Mouse (Mus musculus) lung, embryonic 16.5 days (tissue): ENCODE data around the gene Elmo2. TPM values are rescaled to one million over a fixed set of nuclear protein-coding genes. Genes with fewer than 3 reads are reported as not detected.

Experiments
- polyA plus RNA-seq: library from polyadenylated mRNA; unstranded; fragments of >200 nt; fragmentation: Nextera tagmentation; extraction: Ambion mirVana; gene quantifications from 2 replicates; pipeline ENCODE4 v1.2.1, GENCODE M21; 2015

Gene Elmo2
- polyA plus RNA-seq, 1 experiment from 2014 or later, result 82.8 TPM

Other genes starting within 250 kb of the Elmo2 start
- not detected in 2 replicates for gene 1700025C18Rik, start 235.7 kb downstream of the Elmo2 start, polyA plus RNA-seq
- gene Cdh22, start 91.6 kb downstream of the Elmo2 start, polyA plus RNA-seq, result 0.67 and 0.88 TPM in 2 replicates
- gene Slc35c2, start 38.6 kb downstream of the Elmo2 start, polyA plus RNA-seq, result 47.9 and 48.0 TPM in 2 replicates
- gene Zfp663, start 42.2 kb upstream of the Elmo2 start, polyA plus RNA-seq, result 1.1 and 1.9 TPM in 2 replicates
- gene Zfp334, start 61.8 kb upstream of the Elmo2 start, polyA plus RNA-seq, result 5.9 and 6.6 TPM in 2 replicates
- 0.18 TPM in 1 of 2 replicates, not detected in the other for gene Ocstamp, start 73.9 kb upstream of the Elmo2 start, polyA plus RNA-seq
- 0.57 and 0.80 TPM in 2 replicates for gene Slc13a3, start 146.8 kb upstream of the Elmo2 start, polyA plus RNA-seq
- gene Trp53rka, start 166.8 kb upstream of the Elmo2 start, polyA plus RNA-seq, result 29.4 and 30.6 TPM in 2 replicates
- 12.7 and 13.1 TPM in 2 replicates for gene Slc2a10, start 177.3 kb upstream of the Elmo2 start, polyA plus RNA-seq